Mouse (Mus musculus): ENCODE results near the gene Duox2.

The Duox2 gene

DNA sequence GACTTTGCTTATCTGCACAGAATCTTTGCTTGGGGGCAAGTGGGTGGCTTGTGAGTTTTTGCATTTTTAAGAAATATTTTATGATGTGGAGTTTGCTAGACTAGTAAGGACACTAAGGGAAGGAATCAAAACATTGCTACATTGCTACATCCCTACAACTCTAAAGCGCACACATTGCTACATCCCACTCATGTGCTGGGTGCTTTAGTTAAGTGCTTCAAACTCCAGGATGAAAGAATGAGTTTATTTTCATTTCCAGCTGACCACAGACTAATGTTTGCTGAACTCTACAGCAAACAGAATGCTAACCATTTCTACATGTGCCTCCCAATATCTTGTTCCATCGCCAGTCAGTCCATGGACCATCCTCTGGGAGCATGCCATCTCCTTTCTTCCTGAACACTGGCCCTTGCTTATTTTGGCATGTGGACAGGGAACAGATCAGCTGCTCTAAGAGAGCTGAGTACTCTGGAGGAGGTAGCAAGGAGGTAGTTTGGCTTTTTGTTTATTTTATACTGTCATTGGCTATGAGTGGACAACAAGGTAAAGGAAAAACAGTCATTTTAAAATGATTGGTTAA, 60.3 kb downstream of the Duox2 start:
- DNase-seq (ENCODE audit: low read depth), result no peak

DNA sequence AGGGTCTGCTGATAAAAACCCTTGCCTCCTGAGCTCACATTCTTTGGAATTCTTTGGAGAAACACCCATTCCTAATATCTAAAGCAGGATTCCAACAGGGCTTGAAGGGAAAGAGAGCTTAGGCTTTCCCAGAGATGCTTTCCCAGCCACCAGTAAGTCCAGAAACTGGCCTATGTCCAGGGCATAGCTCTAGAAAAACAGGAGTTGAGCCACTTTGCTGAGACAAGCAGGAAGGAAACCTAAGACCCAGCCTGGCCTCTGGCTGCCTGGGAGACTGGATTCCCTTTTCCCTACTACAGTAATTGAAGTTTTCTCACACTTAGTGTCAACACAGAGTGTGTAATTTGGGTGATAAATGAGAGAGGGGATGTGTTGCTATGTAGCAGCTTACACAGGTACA, 61.9 kb downstream of the Duox2 start:
- no peak for DNase-seq (ENCODE audit: low read depth)

DNA sequence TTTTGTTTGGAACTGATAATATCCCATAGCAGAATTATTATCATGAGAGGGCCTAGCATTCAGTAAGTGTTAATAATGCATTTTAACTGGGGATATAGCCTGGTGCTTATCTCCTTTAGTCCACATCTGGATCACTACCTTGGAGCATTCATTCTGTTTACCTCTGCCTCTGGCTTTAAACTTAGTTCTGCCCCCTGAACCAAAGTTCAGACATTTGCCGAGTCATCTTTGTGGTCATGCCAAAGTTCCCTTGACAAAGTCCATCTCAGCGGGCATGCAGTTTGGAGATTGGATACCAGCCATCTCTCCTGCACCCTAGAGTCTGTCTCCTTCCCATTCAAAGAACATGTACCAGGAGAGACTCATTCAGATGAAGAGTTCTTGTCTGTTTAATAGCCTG, 62.8 kb downstream of the Duox2 start:
- peak; percentile 54 for DNase-seq (ENCODE audit: low read depth)

DNA sequence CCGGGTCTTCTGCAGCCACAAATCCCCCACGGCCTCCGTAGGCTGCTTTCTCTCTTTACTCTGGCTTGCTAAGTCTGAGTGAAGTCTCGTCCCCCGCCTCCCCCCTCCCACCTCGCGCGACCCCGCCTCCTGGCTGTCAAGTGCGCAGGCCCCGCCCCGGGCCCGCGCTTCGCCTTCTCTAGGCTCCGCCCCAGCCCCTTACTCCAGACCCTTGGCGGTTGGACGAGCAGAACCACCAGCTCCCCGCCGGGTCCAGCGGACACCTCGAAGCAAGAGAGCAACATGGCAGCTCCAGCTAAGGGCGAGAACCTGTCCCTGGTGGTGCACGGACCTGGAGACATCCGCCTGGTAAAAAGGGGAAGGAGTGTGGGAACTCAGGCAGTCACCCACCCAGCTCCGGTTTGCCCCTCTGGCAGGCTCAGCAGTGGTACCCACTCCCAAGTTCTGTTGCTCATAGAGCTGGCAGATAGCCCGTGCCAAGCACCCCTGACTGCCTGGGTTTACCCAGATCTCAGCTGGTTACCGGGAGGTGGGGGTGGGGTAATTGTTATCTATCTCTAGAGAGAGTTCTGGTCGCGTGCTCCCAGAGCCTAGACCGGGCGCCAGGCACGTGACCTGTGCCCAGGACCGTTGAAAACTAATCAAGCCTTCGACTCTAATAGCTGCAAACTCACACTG, 63.5 kb downstream of the Duox2 start, which contains the start of gene Sord:
Gene Sord, plus strand, starts transcription at position 139 of the 678 bp plus-strand sequence.
- DNase-seq (ENCODE audit: low read depth), result peak; percentile 85

DNA sequence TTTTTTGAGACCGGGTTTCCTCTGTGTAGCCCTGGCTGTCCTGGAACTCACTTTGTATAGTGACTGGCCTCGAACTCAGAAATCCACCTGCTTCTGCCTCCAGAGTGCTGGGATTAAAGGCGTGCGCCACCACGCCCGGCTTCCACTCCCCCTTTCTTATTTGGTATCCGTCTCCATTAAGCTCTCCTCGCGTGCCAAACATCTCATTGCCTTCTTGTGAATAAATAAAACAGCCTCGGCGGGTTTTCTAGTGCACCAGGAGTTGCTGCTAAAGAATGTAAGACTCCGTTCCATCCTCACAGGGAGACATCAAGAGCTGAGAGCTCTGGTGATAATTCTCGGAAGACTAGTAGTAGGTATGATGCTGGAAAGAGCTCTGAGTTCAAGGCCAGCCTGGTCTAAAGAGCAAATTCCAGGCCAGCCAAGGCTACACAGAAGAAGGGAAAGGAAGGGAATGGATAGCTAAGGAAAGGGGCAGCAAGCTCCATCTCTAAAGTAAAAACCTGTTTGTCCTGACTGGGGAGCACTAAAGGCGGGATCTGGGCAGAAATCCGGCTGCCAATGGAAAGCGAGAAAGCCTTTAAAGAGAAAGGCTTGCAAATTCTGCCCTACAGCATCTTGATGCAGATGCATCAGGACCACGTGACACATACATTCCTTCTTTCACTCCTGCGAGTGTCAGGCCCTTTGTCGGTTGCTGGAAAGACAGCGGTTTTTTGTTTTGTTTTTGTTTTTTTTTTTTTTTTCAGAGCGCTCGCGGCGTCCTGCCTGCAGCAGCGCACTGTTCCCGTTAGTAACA, 64.3 kb downstream of the Duox2 start:
- DNase-seq (ENCODE audit: low read depth), result peak; percentile 74

DNA sequence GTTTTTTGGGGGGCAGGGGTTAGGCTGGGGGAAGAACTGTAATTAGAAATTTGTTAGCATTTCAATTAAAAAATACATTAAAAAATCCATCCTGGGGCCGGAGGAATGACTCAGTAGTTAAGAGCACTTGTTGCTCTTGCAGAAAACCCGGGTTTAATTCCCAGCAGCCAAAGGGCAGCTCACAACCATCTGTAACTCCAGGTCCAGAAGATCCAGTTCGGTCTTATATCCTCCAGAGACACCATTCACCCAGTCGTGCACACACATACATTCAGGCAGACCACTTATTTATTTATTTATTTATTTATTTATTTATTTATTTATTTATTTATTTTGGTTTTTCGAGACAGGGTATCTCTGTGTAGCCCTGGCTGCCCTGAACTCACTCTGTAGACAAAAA, 64.9 kb downstream of the Duox2 start:
- peak; percentile 61 for DNase-seq (ENCODE audit: low read depth)

- DNase-seq (ENCODE audit: low read depth), result no peak
These were observed 66.6 kb downstream of the Duox2 start for GRCm38 (mm10) chr2:122231616-122232015.

GRCm38 (mm10) chr2:122230395-122230794, 67.9 kb downstream of the Duox2 start:
- DNase-seq (ENCODE audit: low read depth), result no peak
